Mouse (Mus musculus) left cerebral cortex, postnatal 25 days (tissue): ENCODE results near the gene Zfhx3. TPM values are rescaled to one million over a fixed set of nuclear protein-coding genes. Genes with fewer than 3 reads are reported as not detected.

Source experiments
- DNase-seq, 2 experiments: peaks; one replicate each; pipeline ENCODE4 v3.0.0; 2022; ENCODE audit warnings: low spot score in 2 of 2, mixed read lengths in 1 of 2
- intact Hi-C: fragments of 180-260 bp; cut with DNase I; formaldehyde crosslinking; loops from one replicate; pipeline ENCODE4 v1.15.1; 2025
- total RNA-seq, 2 experiments: library from RNA; stranded (reverse); gene quantifications; 2 replicates each; pipeline ENCODE4 v1.2.3; 2021

Zfhx3 gene
- total RNA-seq, 2 experiments from 2014 or later = 4.1 to 7.0 TPM

DNA sequence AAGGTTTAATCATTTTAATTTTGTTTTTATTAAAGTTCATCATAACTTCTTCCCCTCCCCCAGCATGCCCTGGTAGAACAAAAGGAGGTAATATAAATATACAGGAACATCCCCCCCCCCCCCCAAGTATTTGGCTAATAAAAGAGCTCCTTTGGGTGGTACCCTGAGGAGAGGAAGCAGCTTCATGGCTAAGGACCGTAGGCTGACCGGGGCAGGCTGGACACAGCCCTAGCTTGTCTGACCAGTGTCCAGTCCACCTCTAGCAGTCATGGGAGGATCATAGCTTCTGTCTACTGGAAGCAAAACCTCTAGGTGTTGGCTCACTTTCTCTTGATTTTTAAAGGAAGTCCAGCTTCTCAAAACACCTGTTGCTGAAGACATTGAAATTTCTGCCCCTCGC, 927.0 kb downstream of the Zfhx3 start:
- intact Hi-C loops = no loop called here
- DNase-seq = no peak

DNA sequence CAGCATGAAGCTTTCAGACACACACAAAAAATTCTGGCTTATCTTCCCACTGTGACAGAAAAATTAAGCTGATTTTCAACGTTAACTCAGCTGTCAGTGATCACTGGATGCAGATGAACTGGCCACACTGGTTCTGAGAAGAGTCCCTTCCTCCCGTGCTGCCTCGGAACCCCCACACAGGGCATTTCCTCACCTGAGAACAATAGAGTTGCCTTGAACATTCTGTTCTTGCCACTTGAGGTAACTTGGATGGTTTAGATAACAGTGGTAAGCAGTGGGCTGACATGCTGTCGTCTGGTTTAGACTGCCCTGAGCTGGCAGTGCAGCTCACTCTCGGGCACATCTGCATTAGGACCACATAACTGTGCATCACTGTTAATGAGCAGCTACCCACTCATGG, 927.5 kb downstream of the Zfhx3 start:
- DNase-seq = no peak
- intact Hi-C loops = no loop called here

DNA sequence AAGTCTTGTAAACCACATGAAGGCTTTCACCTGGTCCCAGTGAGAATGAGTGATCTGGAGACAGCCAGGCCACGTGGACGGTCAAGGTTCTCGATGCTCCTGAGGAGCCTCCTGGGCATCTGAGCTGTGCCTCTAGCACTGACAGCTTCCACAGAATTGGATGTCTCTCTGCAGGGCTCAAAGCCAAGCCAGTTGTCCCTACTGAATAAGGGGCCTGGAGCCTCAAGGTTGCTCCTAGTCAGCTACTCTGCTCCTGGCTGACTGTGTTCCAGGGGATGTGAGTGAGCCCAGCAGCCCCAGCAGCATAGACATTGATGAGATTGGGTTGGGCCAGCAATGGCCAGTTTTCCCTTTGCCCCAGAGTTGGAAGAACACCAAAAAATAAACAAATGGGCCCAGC, 927.9 kb downstream of the Zfhx3 start:
- DNase-seq = no peak
- intact Hi-C loops = no loop called here

DNA sequence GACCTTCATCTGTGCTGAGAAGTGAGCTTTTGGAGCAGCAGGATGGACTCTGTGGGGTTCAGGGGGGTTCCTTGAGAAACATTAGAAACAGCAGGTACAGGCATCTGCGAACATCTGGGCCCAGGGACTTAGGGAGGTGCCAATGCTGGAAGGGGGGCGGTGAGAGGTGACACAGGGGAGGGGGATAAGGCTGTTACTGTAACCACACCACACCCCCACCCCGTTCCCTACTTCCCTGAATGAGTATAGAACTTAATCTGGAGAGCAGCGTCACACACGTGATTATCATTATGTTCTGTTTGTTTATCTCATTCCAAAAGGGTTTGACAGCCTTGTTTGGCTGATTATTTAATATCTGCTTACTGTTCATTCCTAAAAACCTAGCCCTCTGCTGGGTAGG, 933.3 kb downstream of the Zfhx3 start:
- DNase-seq = no peak
- intact Hi-C loops = no loop called here

DNA sequence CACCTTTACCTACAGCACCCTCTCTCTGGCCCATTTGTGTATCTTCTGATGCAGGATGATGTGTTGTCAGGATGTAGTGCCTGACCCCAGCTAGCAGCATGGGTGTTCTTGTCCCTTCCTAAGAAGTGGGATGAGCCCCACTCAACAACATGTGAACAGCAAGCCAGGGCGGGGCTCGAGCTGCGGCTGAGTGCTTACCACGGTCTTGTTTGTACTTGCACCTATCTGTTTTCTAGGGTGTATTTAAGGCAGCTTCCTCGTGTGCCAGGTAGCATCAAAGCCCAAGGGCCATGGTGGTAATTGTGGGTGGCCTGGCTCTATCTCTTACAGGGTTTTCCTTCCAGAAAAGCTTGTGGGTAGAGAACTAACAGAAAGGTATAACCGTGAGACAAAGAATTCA, 937.7 kb downstream of the Zfhx3 start:
- no peak for DNase-seq
- intact Hi-C loops = no loop called here

DNA sequence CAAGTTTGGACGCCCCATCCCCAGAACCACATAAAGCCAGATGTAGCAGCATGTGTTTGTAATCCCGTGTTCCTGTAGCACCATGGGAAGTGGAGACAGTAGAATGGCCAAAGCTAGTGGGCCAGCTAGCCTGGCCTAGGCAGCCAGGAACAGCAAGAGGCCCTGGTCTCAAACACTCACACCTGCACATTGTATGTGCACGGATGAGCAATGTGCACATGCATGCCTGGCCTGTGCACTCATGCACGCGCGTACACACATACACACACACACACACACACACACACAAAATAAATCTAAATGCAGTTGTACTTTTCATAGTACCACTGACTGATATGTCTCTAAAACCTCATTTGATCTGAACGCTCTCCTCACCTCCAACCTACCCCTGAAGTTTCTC, 938.9 kb downstream of the Zfhx3 start:
- intact Hi-C loops = no loop called here
- DNase-seq = no peak

DNA sequence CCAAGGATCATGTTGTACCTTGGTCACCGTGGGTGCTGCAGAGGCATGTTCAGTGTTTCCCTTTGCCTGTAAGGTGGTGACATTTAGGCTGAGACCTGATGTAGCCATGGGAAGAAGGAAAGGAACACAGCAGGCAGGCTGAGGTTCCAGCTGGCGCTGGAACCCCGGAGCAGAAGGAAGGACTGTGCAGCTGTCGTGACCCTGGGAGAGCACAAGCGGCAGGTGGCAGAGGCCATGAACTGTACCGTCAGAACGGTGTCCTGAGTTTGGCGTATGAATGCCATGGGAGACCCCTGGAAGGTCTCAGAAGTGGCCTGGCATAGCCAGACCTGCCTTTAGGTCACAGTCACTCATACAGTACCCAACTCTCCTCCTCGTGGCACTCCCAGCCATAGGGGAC, 939.6 kb downstream of the Zfhx3 start:
- intact Hi-C loops = no loop called here
- no peak for DNase-seq

DNA sequence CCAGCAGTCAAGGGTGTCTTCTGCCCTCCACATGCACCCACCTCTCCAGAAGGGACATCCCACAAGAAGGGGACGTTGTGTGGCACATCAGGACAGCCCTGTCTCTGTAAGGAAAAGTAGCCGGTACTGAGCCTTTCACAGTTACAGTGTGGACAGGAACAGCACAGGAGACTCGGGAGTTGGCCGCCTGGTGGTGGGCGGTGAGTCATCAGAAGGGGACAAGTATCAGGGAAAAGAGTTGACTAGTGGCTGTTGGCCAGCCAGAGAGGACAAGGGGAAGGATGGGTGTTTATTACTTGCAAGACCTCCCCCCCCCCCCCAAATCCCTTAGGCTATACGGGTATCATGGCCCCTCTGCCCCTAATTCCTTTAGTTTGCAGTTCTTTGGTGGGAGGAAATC, 940.9 kb downstream of the Zfhx3 start:
- no peak for DNase-seq
- intact Hi-C loops = no loop called here

DNA sequence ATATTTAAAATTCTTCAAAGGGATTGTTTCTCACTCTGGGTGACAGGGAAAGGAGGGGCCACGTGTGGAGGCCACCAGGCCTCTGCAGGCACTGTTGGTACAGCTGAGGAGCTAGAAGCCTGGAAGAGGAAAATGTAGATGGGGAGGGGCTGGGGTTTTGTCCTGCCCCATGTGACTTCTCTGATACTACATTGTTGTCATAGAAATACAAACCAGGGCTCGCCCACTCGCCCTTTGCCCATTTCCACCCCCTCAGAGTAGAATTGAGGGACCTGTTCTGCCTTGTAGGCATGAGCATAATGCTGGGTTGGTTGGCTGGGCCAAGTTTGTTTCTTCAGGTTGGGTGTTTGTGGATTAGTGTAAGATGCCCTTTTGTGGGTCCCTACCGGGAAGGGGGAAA, 942.5 kb downstream of the Zfhx3 start:
- no peak for DNase-seq
- intact Hi-C loops = loop anchor here (5.0 kb wide), 3 partner anchors 93 to 532 kb away; no protein-coding TSS in a partner anchor

DNA sequence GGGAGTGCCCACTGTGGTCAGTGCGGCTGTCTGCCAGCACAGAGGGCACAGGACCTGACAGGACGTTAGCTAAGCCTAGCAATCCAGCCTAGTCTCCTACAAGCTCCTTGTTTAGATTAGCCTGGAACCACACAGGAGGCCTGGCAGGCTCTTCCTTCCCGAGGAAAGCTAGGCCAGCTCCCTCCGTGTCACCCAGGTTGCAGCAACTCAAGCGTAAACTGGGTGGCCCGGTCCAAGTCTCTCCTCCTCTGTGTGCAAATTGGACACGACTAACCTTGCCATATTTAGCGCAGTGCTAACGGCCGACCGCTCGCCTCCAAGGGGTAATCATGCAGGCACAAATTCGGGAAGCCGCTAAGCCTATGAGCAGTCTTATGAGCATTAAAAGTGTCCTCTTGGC, 943.0 kb downstream of the Zfhx3 start:
- intact Hi-C loops = loop anchor here (5.0 kb wide), 3 partner anchors 93 to 532 kb away; no protein-coding TSS in a partner anchor
- DNase-seq = no peak

DNA sequence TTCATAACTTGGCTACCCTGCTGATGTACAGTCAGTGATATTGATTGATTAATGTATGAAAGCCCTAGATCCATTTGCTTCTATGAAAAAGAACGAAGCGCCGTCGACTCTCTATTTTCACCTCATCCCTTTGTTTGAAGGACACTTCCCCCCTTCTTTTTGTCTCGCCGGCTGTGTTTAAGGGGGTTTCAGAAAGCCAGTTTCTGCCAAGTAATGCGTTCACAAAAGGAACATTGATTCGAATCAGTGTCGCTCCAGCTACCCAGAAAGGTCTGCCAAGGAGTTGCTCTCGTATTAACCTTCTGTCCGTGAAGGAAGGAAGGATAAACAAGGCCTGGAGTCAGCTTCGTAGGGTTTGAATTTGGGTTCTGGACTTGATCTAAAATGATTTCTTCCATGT, 943.4 kb downstream of the Zfhx3 start:
- DNase-seq = no peak
- intact Hi-C loops = loop anchor here (2.0 to 5.0 kb wide), 4 partner anchors 25 to 531 kb away; no protein-coding TSS in a partner anchor

DNA sequence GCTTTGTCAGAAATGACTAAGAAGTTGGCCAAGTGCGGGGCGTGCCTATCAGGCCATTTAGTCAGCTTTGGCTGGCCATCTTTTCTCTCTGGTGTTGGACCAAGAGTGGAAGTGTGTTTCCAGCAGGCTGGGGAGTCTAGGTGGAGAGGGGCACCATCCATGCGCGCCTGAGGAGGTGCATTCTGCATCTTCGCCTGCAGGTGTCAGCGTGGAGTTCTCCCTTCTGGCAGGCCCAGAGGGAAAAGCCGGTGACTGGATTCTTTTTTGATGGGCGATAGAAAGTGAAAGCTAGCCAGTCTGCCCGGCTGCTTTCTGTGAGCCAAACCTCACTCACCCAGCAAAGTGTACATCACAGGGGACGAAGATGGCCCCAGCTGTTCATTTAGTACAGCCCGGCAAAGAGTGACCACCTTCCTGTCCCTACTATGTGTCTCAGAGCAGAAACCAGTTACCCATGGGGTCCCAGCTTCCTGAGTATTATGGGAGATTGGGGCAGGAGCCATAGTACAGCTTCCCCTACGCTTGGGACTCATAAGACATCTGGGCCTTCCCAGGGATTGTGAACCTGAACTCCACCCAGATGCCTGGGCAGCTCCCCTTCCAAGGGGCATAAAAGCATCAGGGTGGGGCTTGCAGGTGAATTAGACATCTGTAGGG, 944.3 kb downstream of the Zfhx3 start:
- intact Hi-C loops = loop anchor here (2.0 to 5.0 kb wide), 4 partner anchors 24 to 531 kb away; no protein-coding TSS in a partner anchor
- DNase-seq = peak; percentile 81 to 84

DNA sequence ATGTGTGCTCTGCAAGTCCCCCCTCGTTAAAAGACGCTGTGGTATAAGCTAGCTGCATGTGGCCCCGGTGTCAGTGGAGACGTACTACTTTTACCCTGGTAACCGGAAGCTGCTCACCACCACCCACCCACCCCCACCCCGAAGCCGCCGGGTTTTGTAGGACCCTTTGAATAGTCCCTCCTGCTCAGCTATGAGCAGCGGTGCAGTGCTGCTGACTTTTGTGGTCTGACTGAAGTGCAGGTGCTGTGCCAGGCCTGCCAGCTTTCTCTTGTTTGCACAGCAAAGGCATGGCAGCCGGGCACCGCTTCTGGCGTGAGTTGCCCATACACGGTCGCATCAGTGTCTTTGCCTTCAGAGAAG, 944.8 kb downstream of the Zfhx3 start:
- intact Hi-C loops = loop anchor here (2.0 to 5.0 kb wide), 4 partner anchors 24 to 530 kb away; no protein-coding TSS in a partner anchor
- no peak for DNase-seq

DNA sequence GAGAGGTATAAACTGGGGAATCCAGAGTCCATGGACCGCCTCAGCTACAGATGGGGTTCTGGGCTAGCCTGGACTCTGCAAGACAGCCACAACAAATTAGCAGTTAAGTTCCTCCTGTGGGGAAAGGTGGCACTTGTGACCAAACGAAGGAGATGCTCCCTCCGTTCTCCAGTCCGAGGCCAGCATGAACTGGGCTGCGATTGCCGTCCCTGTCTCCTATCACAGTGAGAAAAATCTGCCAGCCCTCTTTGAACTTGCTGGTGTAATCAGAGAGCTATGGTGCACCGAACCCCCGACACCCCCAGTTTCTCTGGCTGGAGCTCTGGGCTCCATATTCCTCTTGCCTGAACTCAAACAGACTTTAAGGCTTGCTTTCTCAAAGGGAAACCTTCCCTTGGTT, 945.4 kb downstream of the Zfhx3 start:
- intact Hi-C loops = loop anchor here (2.0 to 5.0 kb wide), 4 partner anchors 23 to 529 kb away; no protein-coding TSS in a partner anchor
- DNase-seq = no peak

DNA sequence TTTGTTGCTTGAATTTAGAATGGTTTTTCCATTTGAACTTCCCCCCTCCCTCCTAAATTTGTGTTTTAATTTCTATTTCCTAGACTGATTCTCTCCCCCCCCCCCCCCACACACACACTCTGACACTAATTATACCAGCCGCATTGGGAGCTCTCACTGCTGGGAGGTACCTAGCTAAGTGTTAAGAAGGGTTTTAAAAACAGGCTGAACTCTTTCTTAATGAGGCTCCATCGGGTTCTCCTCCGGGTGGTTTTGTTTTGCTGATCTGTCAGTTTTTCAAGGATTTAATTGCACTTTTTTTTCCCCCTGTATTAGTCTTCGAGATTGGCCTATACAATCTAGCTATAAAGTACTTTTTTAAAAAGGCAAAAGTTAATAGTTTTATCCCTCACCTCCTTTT, 946.5 kb downstream of the Zfhx3 start:
- intact Hi-C loops = loop anchor here (5.0 kb wide), 3 partner anchors 97 to 528 kb away; no protein-coding TSS in a partner anchor
- DNase-seq = no peak

DNA sequence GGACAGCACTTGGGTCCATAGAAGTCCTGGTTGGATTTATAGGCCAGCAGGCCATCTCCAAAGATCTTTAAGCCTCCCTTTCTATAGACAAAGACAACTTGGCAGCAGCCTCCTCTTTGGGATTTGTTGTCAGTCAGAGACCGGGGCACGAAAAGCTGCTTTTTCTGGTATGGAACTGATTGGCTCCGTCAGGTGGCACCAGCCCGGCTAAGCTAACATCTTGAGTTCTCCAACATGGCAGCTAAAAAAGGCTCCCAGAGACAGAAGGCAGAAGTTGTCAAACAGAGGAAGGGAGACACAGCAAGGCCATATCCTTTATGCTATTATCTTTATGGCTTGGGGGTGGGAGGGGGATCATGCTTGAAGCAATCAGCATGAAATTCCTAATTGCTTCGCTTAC, 947.0 kb downstream of the Zfhx3 start:
- intact Hi-C loops = loop anchor here (5.0 kb wide), 3 partner anchors 97 to 528 kb away; no protein-coding TSS in a partner anchor
- no peak for DNase-seq

DNA sequence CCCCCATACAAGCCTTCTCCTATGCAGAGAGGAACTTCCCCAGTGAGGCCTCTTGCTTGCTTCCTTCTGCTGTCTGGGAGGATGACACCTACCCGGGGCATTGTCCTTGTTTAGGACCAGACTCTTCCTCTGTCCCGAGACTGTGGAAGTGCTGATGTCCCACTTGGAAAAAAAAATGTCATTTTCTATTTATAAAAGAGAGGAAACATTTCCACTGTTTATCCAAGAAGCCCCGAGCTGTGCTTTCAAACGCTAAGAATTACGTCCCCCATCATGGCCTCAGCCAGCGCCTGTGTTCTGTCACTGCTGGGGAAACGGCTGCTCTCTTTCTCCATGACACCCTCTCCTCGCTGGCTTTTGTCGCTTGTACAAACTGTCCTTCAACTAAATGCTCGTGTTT, 951.8 kb downstream of the Zfhx3 start:
- no peak for DNase-seq
- intact Hi-C loops = no loop called here

DNA sequence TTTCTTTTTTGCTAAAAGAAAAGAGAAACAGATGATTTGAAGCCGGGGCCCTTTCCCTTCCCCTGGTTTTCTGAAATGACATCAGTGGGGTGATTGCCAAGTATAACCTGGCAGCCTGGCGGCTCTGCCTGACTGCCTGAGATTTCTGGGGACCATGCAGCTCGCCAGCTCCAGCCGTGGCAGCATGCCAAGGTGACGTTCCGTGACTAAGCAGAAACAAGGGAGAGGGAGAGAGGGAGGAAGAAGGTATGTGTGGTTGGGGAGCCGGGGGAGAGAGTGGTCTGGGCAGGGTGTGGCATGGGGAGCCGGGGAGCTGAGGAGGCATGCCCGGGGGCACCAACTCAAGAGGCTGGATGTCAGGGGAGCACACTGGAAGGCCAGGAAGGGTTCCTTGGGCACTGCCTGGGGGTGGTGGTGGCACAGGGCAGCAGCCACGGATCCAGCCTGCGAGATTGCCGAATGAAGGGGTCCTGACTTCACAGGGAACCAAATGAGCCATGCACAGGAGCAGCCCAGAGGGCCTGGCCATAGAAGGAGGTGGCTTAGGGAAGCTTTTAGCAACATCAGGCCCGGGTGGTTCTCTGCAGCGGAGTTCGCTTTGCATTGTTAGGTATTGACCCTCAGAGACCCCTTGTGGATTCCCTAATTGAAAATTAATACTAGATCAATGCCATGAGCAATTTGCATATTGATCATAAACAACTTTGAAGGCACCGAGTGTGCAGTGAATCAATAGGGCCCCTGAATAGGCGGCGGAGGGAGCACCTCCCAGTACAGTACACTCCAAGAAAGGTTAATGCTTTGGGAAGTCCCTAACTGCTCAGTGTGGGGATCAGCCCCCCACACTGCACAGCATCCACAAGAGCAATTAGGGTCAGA, 954.3 kb downstream of the Zfhx3 start:
- DNase-seq = peak; percentile 68
- intact Hi-C loops = no loop called here

DNA sequence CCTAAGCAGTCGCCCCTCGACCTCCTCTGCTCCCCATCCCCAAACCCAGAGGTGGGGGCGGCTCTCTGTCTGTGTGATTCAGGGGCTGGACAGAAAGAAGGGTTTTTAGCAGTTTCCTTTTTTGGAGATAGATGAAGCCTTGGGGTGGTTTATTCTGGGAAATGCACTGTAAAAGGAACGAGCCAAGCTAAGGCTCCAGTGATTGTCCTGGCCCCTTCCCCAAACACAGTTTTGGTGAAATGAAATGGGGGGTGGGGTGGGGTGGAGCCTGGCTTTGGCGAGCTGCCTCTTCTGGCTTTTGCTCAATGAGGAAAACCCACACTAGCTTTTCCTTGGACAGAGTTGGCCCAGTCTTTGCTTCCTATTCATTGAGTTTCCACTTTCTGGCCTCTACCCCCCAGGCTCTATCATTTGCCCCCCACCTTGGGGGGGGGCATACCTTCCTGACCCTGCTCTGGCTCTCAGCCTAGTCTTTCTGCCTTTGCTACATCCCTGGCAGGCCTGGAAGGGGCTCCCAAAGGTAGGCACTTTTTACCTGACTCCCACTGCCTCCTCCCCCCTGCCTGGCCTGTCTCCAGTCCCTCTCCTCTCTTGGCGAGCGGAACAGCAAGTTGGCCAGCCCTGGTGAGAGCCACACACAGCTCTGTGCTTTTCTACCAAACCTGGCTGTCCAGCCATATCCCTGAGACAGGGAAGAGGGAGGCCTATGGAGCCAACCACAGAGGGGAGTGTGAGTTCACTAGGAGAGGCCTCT, 955.1 kb downstream of the Zfhx3 start:
- intact Hi-C loops = no loop called here
- DNase-seq = no peak

DNA sequence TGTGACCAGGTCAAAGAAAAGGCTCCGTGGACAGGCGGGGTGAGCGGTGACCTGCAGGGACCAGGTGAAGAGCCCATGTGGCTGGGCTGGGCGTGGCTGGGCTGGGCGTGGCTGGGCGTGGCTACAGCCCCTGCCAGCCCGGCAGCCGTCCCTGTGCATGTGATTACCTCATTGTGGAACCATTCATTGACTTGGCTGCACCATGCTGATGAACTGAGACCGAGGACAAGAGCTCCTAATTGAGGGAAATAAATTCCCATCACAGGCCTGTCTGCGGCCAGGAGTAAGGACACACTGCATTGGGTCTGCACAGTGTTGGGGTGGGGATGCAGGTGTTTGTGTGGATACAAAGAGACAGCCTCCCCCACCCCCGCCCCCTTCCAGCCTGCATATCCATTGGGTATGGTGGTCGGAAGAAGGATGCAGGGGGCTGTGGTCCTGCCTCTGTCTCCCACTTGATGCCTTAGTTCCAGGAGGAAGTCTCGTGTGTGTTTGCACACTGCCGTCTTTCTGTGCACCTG, 956.9 kb downstream of the Zfhx3 start:
- intact Hi-C loops = no loop called here
- DNase-seq = no peak
